Mouse (Mus musculus) liver, embryonic 14.5 days (tissue): Measurements from ENCODE around the gene Ddc. TPM values are rescaled to one million over a fixed set of nuclear protein-coding genes. Genes with fewer than 3 reads are reported as not detected.

Source experiments
- ATAC-seq: fragments of 200-750 bp; cut with Nextera tagmentation; 2 replicates; pipeline ENCODE4 v1.8.0; 2017; ENCODE audit warnings: moderate number of reproducible peaks, mild to moderate bottlenecking, moderate library complexity; ENCODE audit not compliant: insufficient read depth
- DNase-seq, 3 experiments: peaks; one replicate each; pipeline ENCODE4 v3.0.0-alpha.2; 2012 to 2013; ENCODE audit warnings: low read depth in 3 of 3, low spot score in 3 of 3
- H3K27ac ChIP-seq: fragments of 300-500 bp; sonication (generic); 2 replicates; pipeline ENCODE4 v1.5.1; 2014; ENCODE audit warnings: moderate library complexity, mild to moderate bottlenecking, control low read depth, inconsistent platforms
- H3K27me3 ChIP-seq: fragments of 300-500 bp; sonication (generic); 2 replicates; pipeline ENCODE4 v1.6.1; 2014; ENCODE audit warnings: mild to moderate bottlenecking, low read length, moderate library complexity; ENCODE audit not compliant: control insufficient read depth, insufficient read depth
- H3K36me3 ChIP-seq: fragments of 300-500 bp; sonication (generic); replicated peaks from 2 replicates; pipeline ENCODE4 v1.6.1; 2014; ENCODE audit warnings: low read depth; ENCODE audit not compliant: control insufficient read depth, insufficient read depth
- H3K4me1 ChIP-seq, 2 experiments: fragments of 200-500 bp in 1 of 2; fragments of 300-500 bp in 1 of 2; sonication (generic) in 1 of 2; replicated peaks; 2 replicates each; pipeline ENCODE4 v1.6.1; 2012 to 2014; ENCODE audit warnings: antibody characterized with exemption in 1 of 2, inconsistent platforms in 1 of 2, low read length in 1 of 2; ENCODE audit not compliant: control insufficient read depth in 2 of 2, insufficient read depth in 2 of 2
- H3K4me2 ChIP-seq: fragments of 300-500 bp; sonication (generic); 2 replicates; pipeline ENCODE4 v1.6.1; 2014; ENCODE audit warnings: low read depth, mild to moderate bottlenecking, control low read depth, moderate library complexity
- H3K4me3 ChIP-seq, 2 experiments: fragments of 200-500 bp in 1 of 2; fragments of 300-500 bp in 1 of 2; sonication (generic) in 1 of 2; 2 replicates each; pipeline ENCODE4 v1.5.1; 2012 to 2014; ENCODE audit warnings: low read depth in 2 of 2, low read length in 2 of 2, mild to moderate bottlenecking in 2 of 2, control low read depth in 1 of 2, inconsistent platforms in 1 of 2, moderate library complexity in 1 of 2; ENCODE audit not compliant: insufficient read depth in 1 of 2
- H3K9ac ChIP-seq: fragments of 300-500 bp; sonication (generic); replicated peaks from 2 replicates; pipeline ENCODE4 v1.6.1; 2014; ENCODE audit warnings: mild to moderate bottlenecking, control low read depth, moderate library complexity
- H3K9me3 ChIP-seq: fragments of 300-500 bp; sonication (generic); 2 replicates; pipeline ENCODE4 v1.6.1; 2016; ENCODE audit warnings: low read length, mixed read lengths; ENCODE audit not compliant: control insufficient read depth
- CTCF ChIP-seq: IDR thresholded peaks from 2 replicates; pipeline ENCODE4 v1.5.1; 2016; ENCODE audit warnings: antibody characterized with exemption, low read depth, control low read depth
- EP300 ChIP-seq: IDR thresholded peaks from 2 replicates; pipeline ENCODE4 v1.6.1; 2016; ENCODE audit warnings: antibody characterized with exemption, low read depth
- WGBS: fragments of 180-500 bp; shearing (Covaris S2); extraction: QIAGEN DNeasy Blood & Tissue Kit; methylation state at CpG from one replicate; pipeline ENCODE4 v1.1.7; 2014; ENCODE audit not compliant: insufficient replicate concordance; 5-methylcytosine and 5-hydroxymethylcytosine counted together
- polyA plus RNA-seq, 2 experiments: library from polyadenylated mRNA; depleted of rRNA in 1 of 2; stranded (reverse) in 1 of 2; unstranded in 1 of 2; fragments of >200 nt; fragmentation: Nextera tagmentation in 1 of 2; extraction: Ambion mirVana in 1 of 2; gene quantifications; 2 replicates each; pipeline versions ENCODE4 v1.2.1 to v1.2.3; 2012 to 2014

Ddc gene
- polyA plus RNA-seq, 2 experiments = 4.3 to 7.4 TPM

DNA sequence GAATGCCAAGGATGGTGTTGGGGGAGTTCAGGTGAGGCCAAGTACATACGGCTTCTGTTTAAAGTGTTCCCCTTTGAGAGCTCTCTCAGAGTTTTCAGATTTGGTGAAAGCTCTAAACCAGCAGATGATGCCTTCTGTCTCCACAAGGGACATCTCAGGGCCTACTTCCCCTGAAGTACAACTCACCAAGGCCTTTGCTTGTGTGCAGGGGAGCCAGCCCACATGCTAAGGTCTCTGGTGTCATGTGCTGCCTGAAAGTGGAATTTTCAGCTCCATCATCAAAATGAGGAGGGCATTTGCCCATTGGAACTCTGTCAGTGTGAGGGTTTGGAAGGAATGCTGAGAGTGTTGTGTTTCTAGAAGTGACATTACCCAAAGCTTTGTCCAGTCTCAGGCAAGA, 132.5 kb downstream of the Ddc start:
- Histone ChIP-seq H3K4me1 (peaks cover 0 to 2% of the 10 kb centered on the region in 2 experiments; a peak in 2 of 4 replicates), H3K36me3 (peaks cover 39% of the 10 kb centered on the region), H3K4me3 (no peak overlapping the region), H3K27me3 (no peaks in the 10 kb centered on the region), H3K9me3 (no peaks in the 10 kb centered on the region), H3K9ac (no peak overlapping the region), H3K27ac (no peak overlapping the region), H3K4me2 (no peak overlapping the region)
- 60% methylated on average over 1 of the region's 1 CpGs for WGBS
- TF ChIP-seq EP300 = no peak
- TF ChIP-seq CTCF = no peak
- DNase-seq = no peak
- ATAC-seq = no peak

Other genes with a start within 250 kb of the Ddc start
- gene Ikzf1, start 213.1 kb downstream of the Ddc start, polyA plus RNA-seq (2012; rRNA removed) = 63.3 and 65.4 TPM in 2 replicates
- gene Ikzf1, start 213.1 kb downstream of the Ddc start, polyA plus RNA-seq (2014; fragmentation: Nextera tagmentation; extraction: Ambion mirVana) = 46.6 and 60.5 TPM in 2 replicates
- gene Fignl1, start 89.2 kb downstream of the Ddc start, polyA plus RNA-seq (2012; rRNA removed) = 23.2 and 32.2 TPM in 2 replicates
- 102 and 110 TPM in 2 replicates for gene Fignl1, start 89.2 kb downstream of the Ddc start, polyA plus RNA-seq (2014; fragmentation: Nextera tagmentation; extraction: Ambion mirVana)
- gene Grb10, start 140.5 kb upstream of the Ddc start, polyA plus RNA-seq (2012; rRNA removed) = 78.8 and 91.5 TPM in 2 replicates
- gene Grb10, start 140.5 kb upstream of the Ddc start, polyA plus RNA-seq (2014; fragmentation: Nextera tagmentation; extraction: Ambion mirVana) = 42.4 and 43.2 TPM in 2 replicates